Mouse (Mus musculus): ENCODE measurements around the gene Sh3pxd2a. TPM values are rescaled to one million over a fixed set of nuclear protein-coding genes. Genes with fewer than 3 reads are reported as not detected.

Sh3pxd2a gene
- total and polyA plus RNA-seq, 3 experiments: 1.3 to 4.6 (median 3.2) TPM

DNA sequence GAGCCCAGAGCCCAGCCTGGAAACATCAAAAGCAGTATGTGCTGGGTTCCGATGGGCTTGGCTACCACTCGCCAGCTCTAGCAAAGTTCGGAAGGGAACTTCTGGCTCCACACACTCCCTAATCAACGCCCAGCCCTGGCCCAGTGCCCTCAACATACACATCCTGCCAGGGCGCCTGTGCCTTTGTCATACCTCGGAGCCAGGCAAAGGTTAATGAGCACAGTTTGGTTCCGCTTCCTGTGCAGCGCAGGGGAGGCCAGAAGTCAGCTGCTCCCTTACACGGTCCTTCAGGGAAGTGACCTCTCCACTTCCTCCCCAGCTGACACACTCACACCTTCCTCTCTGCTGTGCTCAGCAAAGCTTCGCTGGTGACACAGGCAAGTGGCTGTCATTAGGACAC is 31.9 kb downstream of the Sh3pxd2a start:
- H3K27ac ChIP-seq (ENCODE audit: insufficient read depth, low read depth): no peak overlapping the region
- in situ Hi-C loops (cut with MboI; ENCODE audit: low pct_ligation_motif_present, low pct_unique_long_range_greater_than_20kb, low sequenced_read_pairs): no loop called here

DNA sequence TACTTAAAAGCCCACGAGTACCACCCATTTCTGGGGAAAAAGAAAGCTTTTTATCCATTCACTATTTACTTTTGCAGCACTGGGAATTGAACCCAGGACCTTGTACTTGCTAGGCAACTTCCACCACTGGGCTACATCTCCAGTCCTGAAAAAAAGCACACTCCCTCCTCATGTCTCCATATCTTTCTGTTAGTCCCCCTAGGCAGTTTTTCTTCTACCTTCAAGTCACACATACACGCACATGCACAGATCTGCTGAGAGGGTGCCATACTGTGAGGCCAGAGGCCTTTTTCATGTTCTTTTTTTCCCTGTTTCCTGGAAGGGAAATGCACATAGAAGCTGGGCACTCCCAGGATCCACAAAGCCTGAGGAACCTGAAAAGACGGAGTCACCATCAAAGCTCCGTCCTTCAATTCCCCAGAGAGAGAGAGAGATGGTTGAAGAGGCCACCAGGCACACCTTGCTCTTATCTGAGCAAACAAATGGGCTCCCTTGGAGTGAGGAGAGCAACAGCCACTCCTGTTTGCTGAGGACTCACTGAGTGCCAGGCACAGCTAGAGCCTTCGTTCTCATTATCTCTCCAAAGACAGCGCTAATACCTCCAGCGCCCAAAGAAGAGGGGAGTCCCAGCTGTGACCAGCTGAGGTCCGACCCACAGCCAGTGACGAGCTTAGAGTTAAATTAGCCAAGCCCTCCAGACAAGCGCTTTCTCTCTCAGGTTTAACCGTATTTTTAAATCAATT is 32.8 kb downstream of the Sh3pxd2a start:
- H3K79me2 ChIP-seq (replicated peaks; ENCODE audit: control insufficient read depth, extremely low read depth, insufficient read depth, poor library complexity, severe bottlenecking): no peaks in the 10 kb centered on the region
- no peaks in the 10 kb centered on the region for H3K27me3 ChIP-seq (replicated peaks)
- H3K9me3 ChIP-seq (replicated peaks; ENCODE audit: low read length): peaks cover 7% of the 10 kb centered on the region
- in situ Hi-C loops (cut with MboI; ENCODE audit: low pct_ligation_motif_present, low pct_unique_long_range_greater_than_20kb, low sequenced_read_pairs) (no loop called here), dilution Hi-C loops (cut with MboI; ENCODE audit: extremely low pct_ligation_motif_present, extremely low pct_unique_long_range_greater_than_20kb, low sequenced_read_pairs) (no loop called here)
- TF ChIP-seq ZC3H11A (IDR thresholded peaks at IDR 0.05; ENCODE audit: low read depth, low read length): no peak
- TF ChIP-seq SIN3A (IDR thresholded peaks at IDR 0.05; ENCODE audit: low read length): no peak
- TF ChIP-seq NELFE (IDR thresholded peaks at IDR 0.05; ENCODE audit: low read depth, low read length): no peak
- TF ChIP-seq RAD21 (IDR thresholded peaks at IDR 0.05; ENCODE audit: low read depth, low read length): no peak
- TF ChIP-seq MEF2A (IDR thresholded peaks at IDR 0.05; ENCODE audit: borderline replicate concordance, low read depth, low read length): no peak
- TF ChIP-seq MAX (IDR thresholded peaks at IDR 0.05; ENCODE audit: low read length): no peak
- no peak for TF ChIP-seq RCOR1 (conservative IDR thresholded peaks at IDR 0.05; ENCODE audit: low read depth, low read length)
- no peak for TF ChIP-seq ZMIZ1 (IDR thresholded peaks at IDR 0.05; ENCODE audit: low read depth, low read length)
- no peak for TF ChIP-seq TBP (conservative IDR thresholded peaks at IDR 0.05; ENCODE audit: low read depth, low read length)
- TF ChIP-seq GABPA (IDR thresholded peaks at IDR 0.05; ENCODE audit: insufficient replicate concordance, low read depth, low read length): no peak
- no peak for TF ChIP-seq POLR2AphosphoS2 (IDR thresholded peaks at IDR 0.05; ENCODE audit: low read depth, low read length)
- TF ChIP-seq ELF1 (IDR thresholded peaks at IDR 0.05; ENCODE audit: low read depth, low read length): no peak
- TF ChIP-seq HCFC1 (IDR thresholded peaks at IDR 0.05; ENCODE audit: low read depth, low read length): no peak
- TF ChIP-seq IRF4 (IDR thresholded peaks at IDR 0.05; ENCODE audit: low read depth, low read length): no peak
- no peak for TF ChIP-seq JUND (conservative IDR thresholded peaks at IDR 0.05; ENCODE audit: low read depth, low read length)
- peaks cover 10 to 13% of the 10 kb centered on the region in 2 experiments for H3K4me1 ChIP-seq (ENCODE audit: control insufficient read depth in 1 of 2, insufficient read depth in 2 of 2)
- no peak overlapping the region for H3K4me3 ChIP-seq (replicated peaks in 1 of 3; ENCODE audit: low read depth in 2 of 3, low read length in 2 of 3, poor library complexity in 1 of 3)
- peaks cover 0 to 24% of the 10 kb centered on the region in 2 experiments for H3K36me3 ChIP-seq (replicated peaks in 1 of 2; ENCODE audit: control insufficient read depth in 1 of 2, insufficient read depth in 1 of 2, low read length in 1 of 2)
- H3K4me2 ChIP-seq (ENCODE audit: insufficient read depth, low read depth, poor library complexity, severe bottlenecking): no peak overlapping the region
- no peak for DNase-seq (ENCODE audit: extremely low read depth)
- no peak overlapping the region for H3K27ac ChIP-seq (ENCODE audit: insufficient read depth, low read depth)
- H3K9ac ChIP-seq (ENCODE audit: insufficient read depth, low read depth): no peak overlapping the region

More for the DNA sequence above, 31.9 kb downstream of the Sh3pxd2a start:
- Histone ChIP-seq H3K27me3 (replicated peaks) (no peaks in the 10 kb centered on the region), H3K4me1 (ENCODE audit: control insufficient read depth in 1 of 2, insufficient read depth in 2 of 2) (peaks cover 10 to 16% of the 10 kb centered on the region in 2 experiments), H3K9ac (ENCODE audit: insufficient read depth, low read depth) (no peak overlapping the region), H3K9me3 (replicated peaks; ENCODE audit: low read length) (peaks cover 7% of the 10 kb centered on the region), H3K79me2 (replicated peaks; ENCODE audit: control insufficient read depth, extremely low read depth, insufficient read depth, poor library complexity, severe bottlenecking) (no peaks in the 10 kb centered on the region), H3K36me3 (replicated peaks in 1 of 2; ENCODE audit: control insufficient read depth in 1 of 2, insufficient read depth in 1 of 2, low read length in 1 of 2) (peaks cover 0 to 25% of the 10 kb centered on the region in 2 experiments), H3K4me3 (replicated peaks in 1 of 3; ENCODE audit: low read depth in 2 of 3, low read length in 2 of 3, poor library complexity in 1 of 3) (no peak overlapping the region), H3K4me2 (ENCODE audit: insufficient read depth, low read depth, poor library complexity, severe bottlenecking) (no peak overlapping the region)
- no peak for DNase-seq (ENCODE audit: extremely low read depth)
- no peak for TF ChIP-seq MYC (IDR thresholded peaks at IDR 0.05; ENCODE audit: low read depth, low read length)
- TF ChIP-seq ZNF384 (IDR thresholded peaks at IDR 0.05; ENCODE audit: low read depth, low read length): no peak
- TF ChIP-seq EP300 (IDR thresholded peaks at IDR 0.05; ENCODE audit: low read length): no peak
- dilution Hi-C loops (cut with MboI; ENCODE audit: extremely low pct_ligation_motif_present, extremely low pct_unique_long_range_greater_than_20kb, low sequenced_read_pairs): no loop called here

All from CH12.LX (cell line).